Mouse (Mus musculus): Measurements from ENCODE around the gene Ptx4.

GRCm38 (mm10) chr17:25164770-25165169, 44.2 kb downstream of the Ptx4 start:
- no peak for TF ChIP-seq CTCF (IDR thresholded peaks at IDR 0.05; ENCODE audit: control insufficient read depth, insufficient read depth, insufficient replicate concordance, low read depth, low read length)
- TF ChIP-seq POLR2A (IDR thresholded peaks at IDR 0.05; ENCODE audit: control insufficient read depth, low read depth, low read length) = no peak
